Mouse (Mus musculus): Measurements from ENCODE around the gene Plxnb3. TPM values are rescaled to one million over a fixed set of nuclear protein-coding genes. Genes with fewer than 3 reads are reported as not detected.
"Not testable (repeated sequence)": the region's sequence is repeated elsewhere in the genome, so short reads cannot be mapped to it uniquely, and the experiment has no call there.

The Plxnb3 gene
- 0.50 and 0.73 TPM in 2 replicates for polyA plus RNA-seq (2015; fragmentation: Nextera tagmentation; extraction: Ambion mirVana)

- ATAC-seq (ENCODE audit: low read depth), result peak; percentile 19; the same call in 1 of the 2 replicates
- H3K4me1 ChIP-seq (replicated peaks), result no peaks in the 10 kb centered on the region
- 69% methylated on average over 5 of the region's 5 CpGs for WGBS
Observed at GRCm38 (mm10) chrX:73756334-73757140, at the start of gene Plxnb3. Plxnb3 (plus strand) TSS chrX:73757090.

DNA sequence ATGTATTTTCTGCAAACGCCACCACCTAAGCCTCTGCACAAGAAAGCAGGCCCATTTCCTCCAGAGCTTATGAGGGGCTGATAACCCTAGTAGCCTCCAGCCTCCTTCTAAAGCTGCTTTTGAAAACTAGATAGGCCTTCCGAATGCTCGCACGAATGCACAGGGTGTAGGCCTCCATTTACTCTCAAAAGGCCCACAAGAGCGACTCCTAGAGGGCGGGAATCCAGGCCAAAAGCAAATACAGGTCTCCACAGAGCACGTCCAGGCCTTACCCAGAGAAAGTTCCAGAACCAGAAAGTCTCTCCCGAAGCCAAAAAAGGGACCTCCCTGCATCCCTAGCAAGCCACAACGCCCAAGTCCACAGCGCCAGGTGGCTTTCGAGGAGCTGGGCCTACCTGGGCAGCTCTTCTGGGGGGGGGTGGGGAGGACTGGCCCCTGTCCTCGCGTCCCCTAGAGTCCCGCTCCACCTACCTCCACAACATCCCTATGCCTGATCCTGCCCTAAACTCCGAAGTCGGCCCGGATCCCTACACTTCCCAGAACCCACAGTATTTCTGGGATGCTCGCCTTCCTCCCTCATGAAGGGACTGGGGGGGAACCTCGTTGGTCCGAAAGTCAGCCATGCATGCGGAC is 41.3 kb upstream of the Plxnb3 start:
- H3K27me3 ChIP-seq, result no peaks in the 10 kb centered on the region
- H3K9ac ChIP-seq, result peak overlapping the region; percentile 71
- H3K4me3 ChIP-seq, result peak overlapping the region; percentile 49
- peak overlapping the region; percentile 68 for H3K4me2 ChIP-seq
- peak; percentile 3; the same call in 1 of the 2 replicates for ATAC-seq (ENCODE audit: low read depth)
- peaks cover 17% of the 10 kb centered on the region for H3K36me3 ChIP-seq
- WGBS, result 26% methylated on average over 21 of the region's 21 CpGs
- no peaks in the 10 kb centered on the region for H3K9me3 ChIP-seq
- peak overlapping the region; percentile 23 for H3K27ac ChIP-seq (replicated peaks)
- H3K4me1 ChIP-seq (replicated peaks), result peaks cover 35% of the 10 kb centered on the region

More at GRCm38 (mm10) chrX:73756334-73757140, at the start of gene Plxnb3:
- Histone ChIP-seq H3K4me2 (no peak within 1 kb of the TSS), H3K9ac (no peak within 1 kb of the TSS), H3K36me3 (no peaks in the 10 kb centered on the region), H3K4me3 (no peak within 1 kb of the TSS), H3K9me3 (no peaks in the 10 kb centered on the region), H3K27ac (replicated peaks) (no peak within 1 kb of the TSS), H3K27me3 (no peaks in the 10 kb centered on the region)

DNA sequence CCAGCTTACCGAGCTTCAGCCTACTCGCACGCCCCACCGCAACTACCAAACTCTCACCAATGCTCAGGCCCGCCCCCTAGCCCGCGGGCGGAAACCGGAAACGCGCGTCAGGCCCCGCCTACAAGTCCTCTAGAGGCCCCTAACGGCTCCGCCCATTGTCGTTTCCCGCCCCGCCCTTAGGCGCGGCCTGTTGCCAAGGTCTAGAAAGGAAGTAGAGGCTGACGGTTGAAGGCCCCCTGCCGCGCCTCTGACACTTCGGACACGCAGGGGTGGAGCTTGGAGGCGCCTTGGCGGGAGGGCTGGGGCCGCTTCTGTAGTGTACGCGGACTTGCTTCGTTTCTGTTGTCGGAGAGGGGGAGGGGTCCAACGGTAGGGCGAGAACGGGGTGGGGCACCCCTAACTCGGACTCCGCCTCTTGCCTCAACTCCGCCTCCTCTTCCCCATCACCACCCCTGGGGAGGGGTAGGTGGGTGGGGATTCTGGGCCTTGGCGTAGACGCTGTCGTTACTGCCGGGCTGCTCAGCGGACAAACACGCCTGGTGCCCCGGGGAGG is 40.7 kb upstream of the Plxnb3 start, which contains the start of the genes Bcap31 and Abcd1:
Gene Bcap31 (minus strand): TSS at position 67 of the 553 bp plus-strand sequence.
Gene Abcd1 (plus strand): TSS at position 489 of the 553 bp plus-strand sequence.
- Histone ChIP-seq H3K27me3 (no peaks in the 10 kb centered on the region), H3K9me3 (no peaks in the 10 kb centered on the region), H3K27ac (replicated peaks) (peak within 1 kb of the TSS; percentile 79), H3K9ac (peak within 1 kb of the TSS; percentile 71), H3K36me3 (peaks cover 16% of the 10 kb centered on the region; the same call in 1 of the 2 replicates), H3K4me3 (peak within 1 kb of the TSS; percentile 49), H3K4me2 (peak within 1 kb of the TSS; percentile 68), H3K4me1 (replicated peaks) (peaks cover 35% of the 10 kb centered on the region)
- peak; percentile 90 for ATAC-seq (ENCODE audit: low read depth)
- WGBS, result 17% methylated on average over 34 of the region's 45 CpGs

DNA sequence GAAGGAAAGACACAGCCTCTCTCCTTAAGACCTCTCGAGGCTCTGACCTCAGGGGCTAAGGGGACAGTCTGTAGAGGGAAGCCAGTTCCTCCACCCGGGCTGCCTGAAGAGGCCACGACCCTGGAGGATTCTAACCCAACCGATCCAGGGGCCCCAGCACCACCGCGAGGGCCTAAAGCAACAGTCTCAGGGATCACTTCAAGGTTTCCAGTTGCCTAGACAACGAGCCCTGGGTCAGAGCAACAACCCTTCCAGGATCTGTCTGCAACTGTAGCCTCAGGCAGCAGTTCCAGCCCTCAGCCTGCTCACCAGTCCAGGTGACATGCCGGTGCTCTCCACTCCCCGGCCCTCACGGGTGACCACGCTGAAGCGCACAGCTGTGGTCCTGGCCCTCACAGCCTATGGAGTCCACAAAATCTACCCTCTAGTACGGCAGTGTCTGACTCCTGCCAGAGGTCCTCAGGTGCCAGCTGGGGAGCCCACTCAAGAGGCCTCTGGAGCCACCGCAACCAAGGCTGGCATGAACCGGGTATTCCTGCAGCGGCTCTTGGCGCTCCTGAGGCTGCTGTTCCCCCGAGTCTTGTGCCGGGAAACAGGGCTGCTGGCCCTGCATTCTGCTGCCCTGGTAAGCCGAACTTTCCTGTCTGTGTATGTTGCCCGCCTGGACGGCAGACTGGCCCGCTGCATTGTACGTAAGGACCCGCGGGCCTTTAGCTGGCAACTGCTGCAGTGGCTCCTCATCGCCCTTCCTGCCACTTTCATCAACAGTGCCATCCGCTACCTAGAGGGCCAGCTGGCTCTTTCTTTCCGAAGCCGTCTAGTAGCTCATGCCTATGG is 40.0 kb upstream of the Plxnb3 start:
- WGBS, result 34% methylated on average over 30 of the region's 30 CpGs
- H3K4me1 ChIP-seq (replicated peaks), result peaks cover 35% of the 10 kb centered on the region
- ATAC-seq (ENCODE audit: low read depth), result peak; percentile 62
- no peaks in the 10 kb centered on the region for H3K9me3 ChIP-seq
- peak overlapping the region; percentile 68 for H3K4me2 ChIP-seq
- no peaks in the 10 kb centered on the region for H3K27me3 ChIP-seq
- 0 out of 2 replicates have a peak, but pooled peaks cover 13% of the 10 kb centered on the region for H3K36me3 ChIP-seq
- peak overlapping the region; percentile 79 for H3K27ac ChIP-seq (replicated peaks)
- peak overlapping the region; percentile 67 for H3K9ac ChIP-seq
- H3K4me3 ChIP-seq, result peak overlapping the region; percentile 49

DNA sequence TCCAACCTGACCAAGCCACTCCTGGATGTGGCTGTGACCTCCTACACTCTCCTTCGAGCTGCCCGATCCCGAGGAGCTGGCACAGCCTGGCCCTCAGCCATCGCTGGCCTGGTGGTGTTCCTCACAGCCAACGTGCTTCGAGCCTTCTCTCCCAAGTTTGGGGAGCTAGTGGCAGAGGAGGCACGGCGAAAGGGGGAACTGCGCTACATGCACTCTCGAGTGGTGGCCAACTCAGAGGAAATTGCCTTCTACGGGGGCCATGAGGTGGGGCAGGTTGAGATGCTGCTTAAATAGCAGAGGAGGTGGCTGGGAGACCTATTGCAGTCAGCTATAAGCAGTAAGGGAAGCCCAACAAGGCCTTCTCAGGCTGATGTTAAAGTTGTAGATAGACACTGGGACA is 39.2 kb upstream of the Plxnb3 start:
- H3K9ac ChIP-seq, result peak overlapping the region; percentile 67
- H3K27me3 ChIP-seq, result no peaks in the 10 kb centered on the region
- WGBS, result 81% methylated on average over 11 of the region's 11 CpGs
- H3K4me2 ChIP-seq, result peak overlapping the region; percentile 68
- H3K27ac ChIP-seq (replicated peaks), result no peak overlapping the region
- peaks cover 35% of the 10 kb centered on the region for H3K4me1 ChIP-seq (replicated peaks)
- ATAC-seq (ENCODE audit: low read depth), result no peak
- no peaks in the 10 kb centered on the region for H3K9me3 ChIP-seq
- no peak overlapping the region for H3K4me3 ChIP-seq
- H3K36me3 ChIP-seq, result 0 out of 2 replicates have a peak, but pooled peaks cover 8% of the 10 kb centered on the region

GRCm38 (mm10) chrX:73718271-73718670 is 38.6 kb upstream of the Plxnb3 start:
- Histone ChIP-seq H3K4me1 (replicated peaks) (peaks cover 35% of the 10 kb centered on the region), H3K27ac (replicated peaks) (peak overlapping the region; percentile 56), H3K9me3 (no peaks in the 10 kb centered on the region), H3K4me3 (no peak overlapping the region), H3K36me3 (0 out of 2 replicates have a peak, but pooled peaks cover 13% of the 10 kb centered on the region), H3K27me3 (no peaks in the 10 kb centered on the region), H3K9ac (peak overlapping the region; percentile 26; the same call in 1 of the 2 replicates), H3K4me2 (peak overlapping the region; percentile 68)
- WGBS, result 46% methylated on average over 3 of the region's 3 CpGs
- no peak for ATAC-seq (ENCODE audit: low read depth)

DNA sequence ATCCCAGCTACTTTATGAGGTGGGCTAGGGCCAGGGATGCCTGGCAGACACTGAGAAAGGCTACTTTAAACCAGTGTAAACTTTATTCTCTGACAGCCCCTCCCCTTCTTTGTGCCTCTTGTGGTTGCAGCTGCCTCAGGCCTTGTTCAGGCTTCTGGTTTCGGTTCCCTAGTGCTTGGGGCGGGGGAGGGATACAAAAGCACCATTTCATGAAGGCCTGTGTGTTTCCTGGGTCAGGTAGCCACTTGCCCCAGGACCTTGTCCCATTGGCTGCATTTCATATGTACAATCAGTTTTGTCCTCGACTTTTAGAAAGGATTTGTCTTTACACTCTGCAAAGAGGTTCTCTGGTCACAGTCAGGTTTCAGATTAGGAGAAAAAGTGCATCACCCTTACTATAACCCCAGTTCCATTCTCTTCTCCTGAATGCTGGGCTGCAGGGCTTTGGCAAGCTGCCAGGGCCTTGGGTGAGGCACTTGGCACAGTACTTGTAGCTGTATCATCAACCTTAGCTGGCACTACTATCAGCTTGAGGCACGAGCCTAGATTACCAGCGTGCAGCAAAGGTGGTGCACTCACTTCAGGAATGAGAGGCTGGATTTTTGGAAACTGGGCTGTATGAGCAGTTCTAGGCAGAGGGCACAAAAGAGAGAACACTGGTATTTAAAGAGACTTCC is 38.1 kb upstream of the Plxnb3 start:
- no peak overlapping the region for H3K4me3 ChIP-seq
- H3K36me3 ChIP-seq, result 0 out of 2 replicates have a peak, but pooled peaks cover 13% of the 10 kb centered on the region
- ATAC-seq (ENCODE audit: low read depth), result no peak
- no peaks in the 10 kb centered on the region for H3K27me3 ChIP-seq
- peak overlapping the region; percentile 68 for H3K4me2 ChIP-seq
- 35% methylated on average over 5 of the region's 5 CpGs for WGBS
- H3K27ac ChIP-seq (replicated peaks), result peak overlapping the region; percentile 56
- H3K4me1 ChIP-seq (replicated peaks), result peaks cover 35% of the 10 kb centered on the region
- peak overlapping the region; percentile 26; the same call in 1 of the 2 replicates for H3K9ac ChIP-seq
- H3K9me3 ChIP-seq, result no peaks in the 10 kb centered on the region

DNA sequence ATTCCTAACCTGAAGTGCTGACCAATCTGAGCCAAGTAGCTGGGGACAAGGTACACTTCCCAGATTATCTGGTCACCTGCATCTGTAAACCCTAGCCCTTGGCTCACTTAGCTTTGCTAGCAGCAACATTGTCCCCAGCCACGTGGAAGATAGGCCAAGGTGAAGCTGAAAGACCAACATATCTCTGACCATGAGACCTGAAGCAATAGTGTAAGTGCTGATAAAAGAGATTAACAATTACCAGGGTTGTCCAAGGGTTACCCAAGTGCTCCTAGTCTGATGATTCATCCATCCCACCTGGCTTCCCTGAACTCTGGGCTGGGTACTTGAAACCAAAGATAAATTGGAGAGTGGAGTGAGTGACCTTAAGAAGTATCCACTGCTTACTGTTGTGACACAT is 26.0 kb upstream of the Plxnb3 start:
- Histone ChIP-seq H3K4me2 (no peak overlapping the region), H3K4me3 (no peak overlapping the region), H3K4me1 (replicated peaks) (no peaks in the 10 kb centered on the region), H3K27me3 (no peaks in the 10 kb centered on the region), H3K36me3 (peaks cover 8% of the 10 kb centered on the region), H3K9me3 (no peaks in the 10 kb centered on the region), H3K9ac (no peak overlapping the region), H3K27ac (replicated peaks) (no peak overlapping the region)
- no peak for ATAC-seq (ENCODE audit: low read depth)
- WGBS, result 71% methylated on average over 1 of the region's 1 CpGs

GRCm38 (mm10) chrX:73738155-73738554 is 18.7 kb upstream of the Plxnb3 start:
- Histone ChIP-seq H3K27ac (replicated peaks) (no peak overlapping the region), H3K36me3 (no peaks in the 10 kb centered on the region), H3K27me3 (no peaks in the 10 kb centered on the region), H3K4me3 (no peak overlapping the region), H3K4me2 (no peak overlapping the region), H3K9ac (no peak overlapping the region), H3K9me3 (no peaks in the 10 kb centered on the region), H3K4me1 (replicated peaks) (no peaks in the 10 kb centered on the region)
- no peak for ATAC-seq (ENCODE audit: low read depth)
- 57% methylated on average over 1 of the region's 1 CpGs for WGBS

DNA sequence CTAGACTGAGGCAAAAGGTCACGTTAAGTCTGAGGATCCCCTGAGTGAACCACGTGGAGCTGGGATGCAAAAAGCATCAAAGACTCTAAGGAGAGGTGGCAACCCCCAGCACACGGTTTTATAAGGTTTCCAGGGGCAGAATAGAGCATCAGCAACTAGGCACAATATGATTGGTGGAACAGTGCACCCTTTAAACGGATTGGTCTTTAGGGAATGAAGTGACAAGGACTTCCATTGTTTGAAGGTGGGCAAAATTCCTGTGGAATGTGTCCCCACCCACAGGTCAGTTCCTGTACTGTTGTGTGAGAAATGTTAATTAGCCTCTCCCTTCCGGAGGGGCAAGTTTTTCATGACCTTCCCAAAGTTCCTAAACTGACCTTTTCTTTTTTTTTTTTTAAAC is 17.7 kb upstream of the Plxnb3 start:
- H3K4me2 ChIP-seq, result no peak overlapping the region
- no peaks in the 10 kb centered on the region for H3K4me1 ChIP-seq (replicated peaks)
- WGBS, result 68% methylated on average over 5 of the region's 5 CpGs
- H3K36me3 ChIP-seq, result no peaks in the 10 kb centered on the region
- H3K27ac ChIP-seq (replicated peaks), result no peak overlapping the region
- H3K9me3 ChIP-seq, result no peaks in the 10 kb centered on the region
- H3K27me3 ChIP-seq, result no peaks in the 10 kb centered on the region
- ATAC-seq (ENCODE audit: low read depth), result no peak
- H3K4me3 ChIP-seq, result no peak overlapping the region
- no peak overlapping the region for H3K9ac ChIP-seq

DNA sequence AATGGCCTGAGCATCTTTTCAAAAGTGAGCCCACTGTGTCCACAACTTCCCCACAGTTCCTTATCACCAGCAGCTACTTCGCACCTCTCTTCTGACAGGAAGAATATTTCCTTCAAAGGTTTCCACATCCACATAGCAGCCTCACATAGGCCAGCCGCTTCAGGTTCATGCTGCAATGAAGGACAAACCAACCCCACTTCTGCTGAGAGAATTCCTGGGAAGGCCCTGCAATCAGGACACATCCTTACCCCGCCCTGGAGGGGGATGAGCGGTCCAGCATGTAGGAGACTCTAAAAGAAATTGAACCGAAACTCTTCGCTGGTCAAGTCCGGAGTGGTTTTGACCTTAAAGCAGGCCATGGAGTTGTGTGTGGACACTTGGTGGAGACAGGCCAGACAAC is 17.0 kb upstream of the Plxnb3 start:
- WGBS, result 91% methylated on average over 7 of the region's 7 CpGs
- not testable (repeated sequence) for H3K36me3 ChIP-seq; H3K9ac ChIP-seq; H3K9me3 ChIP-seq; ATAC-seq (ENCODE audit: low read depth); H3K27ac ChIP-seq (replicated peaks); H3K4me3 ChIP-seq; H3K4me2 ChIP-seq; H3K27me3 ChIP-seq; H3K4me1 ChIP-seq (replicated peaks)
